Mouse (Mus musculus): Measurements from ENCODE around the gene Bcl11a.

- TF ChIP-seq CTCF (IDR thresholded peaks at IDR 0.05; ENCODE audit: borderline replicate concordance, insufficient read depth, low read depth, low read length) = no peak
- TF ChIP-seq POLR2A (IDR thresholded peaks at IDR 0.05; ENCODE audit: borderline replicate concordance, insufficient read depth, low read length) = no peak
Measured at GRCm38 (mm10) chr11:24221601-24222307, 143.9 kb downstream of the Bcl11a start.

Data from cerebellum, adult 2 months (tissue).